Mouse (Mus musculus) midbrain, embryonic 16.5 days (tissue): Measurements from ENCODE around the gene Parp14. TPM values are rescaled to one million over a fixed set of nuclear protein-coding genes. Genes with fewer than 3 reads are reported as not detected.

ENCODE experiments used
- ATAC-seq: fragments of 200-750 bp; cut with Nextera tagmentation; 2 replicates; pipeline ENCODE4 v1.8.0; 2017; ENCODE audit warnings: moderate TSS enrichment
- H3K27ac ChIP-seq: fragments of 300-500 bp; sonication (generic); 2 replicates; pipeline ENCODE4 v1.5.1; 2014; ENCODE audit warnings: mild to moderate bottlenecking, low read length, mixed read lengths
- H3K27me3 ChIP-seq: fragments of 300-500 bp; sonication (generic); 2 replicates; pipeline ENCODE4 v1.6.1; 2014; ENCODE audit warnings: low read depth, low read length, mixed read lengths; ENCODE audit not compliant: control insufficient read depth, insufficient read depth
- H3K36me3 ChIP-seq: fragments of 300-500 bp; sonication (generic); 2 replicates; pipeline ENCODE4 v1.6.1; 2014; ENCODE audit warnings: mild to moderate bottlenecking, low read length, moderate library complexity, mixed read lengths; ENCODE audit not compliant: control insufficient read depth, insufficient read depth
- H3K4me1 ChIP-seq: fragments of 300-500 bp; sonication (generic); 2 replicates; pipeline ENCODE4 v1.6.1; 2014; ENCODE audit warnings: mild to moderate bottlenecking, low read length, mixed read lengths; ENCODE audit not compliant: control insufficient read depth, insufficient read depth
- H3K4me2 ChIP-seq: fragments of 300-500 bp; sonication (generic); 2 replicates; pipeline ENCODE4 v1.6.1; 2014; ENCODE audit warnings: mild to moderate bottlenecking, low read length, mixed read lengths
- H3K4me3 ChIP-seq: fragments of 300-500 bp; sonication (generic); 2 replicates; pipeline ENCODE4 v1.5.1; 2014; ENCODE audit warnings: low read depth, mild to moderate bottlenecking, low read length, moderate library complexity, mixed read lengths
- H3K9ac ChIP-seq: fragments of 300-500 bp; sonication (generic); 2 replicates; pipeline ENCODE4 v1.6.1; 2014; ENCODE audit warnings: low read depth, low read length, mixed read lengths
- H3K9me3 ChIP-seq: fragments of 300-500 bp; sonication (generic); replicated peaks from 2 replicates; pipeline ENCODE4 v1.6.1; 2014; ENCODE audit warnings: mild to moderate bottlenecking, low read length, mixed read lengths; ENCODE audit not compliant: control insufficient read depth, poor library complexity, severe bottlenecking
- WGBS: fragments of 180-500 bp; shearing (Covaris S2); extraction: QIAGEN DNeasy Blood & Tissue Kit; methylation state at CpG from one replicate; pipeline ENCODE4 v1.1.7; 2014; 5-methylcytosine and 5-hydroxymethylcytosine counted together
- polyA plus RNA-seq: library from polyadenylated mRNA; unstranded; fragments of >200 nt; fragmentation: Nextera tagmentation; extraction: Ambion mirVana; gene quantifications from 2 replicates; pipeline ENCODE4 v1.2.1, GENCODE M21; 2015

Gene Parp14
- polyA plus RNA-seq, 1 experiment from 2014 or later = 0.15 TPM

DNA sequence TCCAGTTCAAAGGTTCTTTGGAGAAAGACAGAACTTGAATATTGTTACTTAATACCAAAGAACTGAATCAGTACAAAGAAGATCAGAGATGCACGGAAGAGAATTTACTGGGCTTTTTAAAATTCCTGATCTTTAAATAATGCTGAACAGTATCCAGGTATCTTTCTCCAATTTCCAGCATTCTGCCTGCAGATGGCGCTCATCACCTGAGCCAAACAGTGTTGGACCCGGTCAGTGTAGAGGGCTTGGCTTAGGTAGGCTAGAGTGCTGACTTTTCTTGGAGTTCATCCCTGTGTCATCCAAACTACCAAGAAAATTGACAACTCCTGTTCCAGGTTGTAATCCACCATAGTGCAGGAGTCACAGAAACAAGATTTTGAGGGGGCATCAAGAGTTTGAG lies 3.1 kb upstream of the Parp14 start:
- ATAC-seq = no peak
- Histone ChIP-seq H3K9me3 (no peaks in the 10 kb centered on the region), H3K36me3 (no peaks in the 10 kb centered on the region), H3K9ac (no peak overlapping the region), H3K27me3 (peaks cover 13% of the 10 kb centered on the region), H3K27ac (no peak overlapping the region), H3K4me1 (peaks cover 5% of the 10 kb centered on the region), H3K4me2 (no peak overlapping the region), H3K4me3 (no peak overlapping the region)
- 32% methylated on average over 3 of the region's 3 CpGs for WGBS

GRCm38 (mm10) chr16:35872410-35873006 lies 1.2 kb upstream of the Parp14 start:
- no peak overlapping the region for H3K4me3 ChIP-seq
- H3K9me3 ChIP-seq = no peaks in the 10 kb centered on the region
- ATAC-seq = no peak
- H3K36me3 ChIP-seq = no peaks in the 10 kb centered on the region
- H3K4me2 ChIP-seq = no peak overlapping the region
- peaks cover 13% of the 10 kb centered on the region for H3K27me3 ChIP-seq
- H3K4me1 ChIP-seq = peaks cover 5% of the 10 kb centered on the region
- 44% methylated on average over 14 of the region's 14 CpGs for WGBS
- H3K9ac ChIP-seq = no peak overlapping the region
- H3K27ac ChIP-seq = no peak overlapping the region

GRCm38 (mm10) chr16:35871898-35872297 lies 554 bp upstream of the Parp14 start:
- 28% methylated on average over 12 of the region's 12 CpGs for WGBS
- peaks cover 13% of the 10 kb centered on the region for H3K27me3 ChIP-seq
- peak overlapping the region; percentile 84 for H3K4me2 ChIP-seq
- peaks cover 5% of the 10 kb centered on the region for H3K4me1 ChIP-seq
- no peaks in the 10 kb centered on the region for H3K36me3 ChIP-seq
- no peak for ATAC-seq
- no peak overlapping the region for H3K4me3 ChIP-seq
- no peaks in the 10 kb centered on the region for H3K9me3 ChIP-seq
- no peak overlapping the region for H3K27ac ChIP-seq
- no peak overlapping the region for H3K9ac ChIP-seq

GRCm38 (mm10) chr16:35870581-35871047 lies 730 bp downstream of the Parp14 start:
- no peak for ATAC-seq
- Histone ChIP-seq H3K27ac (no peak overlapping the region), H3K27me3 (peaks cover 13% of the 10 kb centered on the region), H3K36me3 (no peaks in the 10 kb centered on the region), H3K4me1 (peaks cover 5% of the 10 kb centered on the region), H3K4me2 (peak overlapping the region; percentile 84), H3K9me3 (no peaks in the 10 kb centered on the region), H3K9ac (peak overlapping the region; percentile 57), H3K4me3 (peak overlapping the region; percentile 42)
- 1% methylated on average over 12 of the region's 12 CpGs for WGBS

GRCm38 (mm10) chr16:35869656-35870055 lies 1.7 kb downstream of the Parp14 start:
- WGBS = 81% methylated on average over 6 of the region's 6 CpGs
- Histone ChIP-seq H3K4me3 (no peak overlapping the region), H3K9ac (no peak overlapping the region), H3K36me3 (no peaks in the 10 kb centered on the region), H3K4me1 (peaks cover 5% of the 10 kb centered on the region), H3K9me3 (no peaks in the 10 kb centered on the region), H3K27ac (no peak overlapping the region), H3K27me3 (peaks cover 13% of the 10 kb centered on the region), H3K4me2 (no peak overlapping the region)
- no peak for ATAC-seq

DNA sequence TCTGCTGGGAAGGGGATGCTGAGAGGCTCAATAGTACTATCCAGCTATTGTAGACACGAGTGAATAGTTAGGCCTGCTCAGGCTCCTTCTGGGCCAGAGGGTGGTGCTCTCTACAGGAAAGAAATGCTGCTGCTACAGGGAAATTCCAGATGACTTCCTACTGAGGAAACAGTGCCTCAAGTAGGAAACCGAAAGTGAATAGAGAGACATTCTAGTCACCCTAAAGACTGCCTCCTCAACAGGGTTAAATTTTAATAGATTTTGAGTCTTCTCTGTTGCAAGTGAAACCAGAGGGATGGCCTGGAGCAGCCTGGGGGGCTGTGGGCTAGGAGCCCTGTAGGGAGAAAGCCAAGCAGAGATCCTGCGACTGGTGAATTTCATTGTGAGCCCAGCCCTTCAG lies 2.2 kb downstream of the Parp14 start:
- H3K9me3 ChIP-seq = no peaks in the 10 kb centered on the region
- H3K27me3 ChIP-seq = peaks cover 13% of the 10 kb centered on the region
- peaks cover 5% of the 10 kb centered on the region for H3K4me1 ChIP-seq
- no peak for ATAC-seq
- H3K36me3 ChIP-seq = no peaks in the 10 kb centered on the region
- H3K27ac ChIP-seq = no peak overlapping the region
- no peak overlapping the region for H3K4me2 ChIP-seq
- H3K4me3 ChIP-seq = no peak overlapping the region
- 37% methylated on average over 3 of the region's 3 CpGs for WGBS
- H3K9ac ChIP-seq = no peak overlapping the region

DNA sequence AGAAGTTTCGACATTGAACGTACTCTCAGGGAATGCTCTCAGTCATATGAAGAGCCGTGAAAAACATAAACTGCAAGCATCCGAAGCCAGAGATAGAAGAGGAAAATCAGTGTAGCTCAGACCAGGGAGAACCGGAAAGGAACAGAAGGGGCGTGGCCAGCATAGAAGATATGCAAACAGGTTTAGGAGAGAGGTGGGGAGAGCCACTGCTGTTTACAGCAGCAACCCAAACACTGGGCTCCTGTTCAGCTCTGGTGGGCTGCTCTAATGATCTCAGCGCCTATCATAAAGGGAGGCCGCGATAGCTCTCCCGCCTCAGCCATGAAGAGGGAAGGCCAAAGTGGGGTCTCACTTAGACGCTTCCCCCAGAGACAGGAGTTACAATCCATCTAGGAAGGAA lies 3.6 kb downstream of the Parp14 start:
- no peak overlapping the region for H3K4me2 ChIP-seq
- no peak overlapping the region for H3K9ac ChIP-seq
- H3K4me3 ChIP-seq = no peak overlapping the region
- peaks cover 13% of the 10 kb centered on the region for H3K27me3 ChIP-seq
- no peak for ATAC-seq
- H3K9me3 ChIP-seq = no peaks in the 10 kb centered on the region
- H3K36me3 ChIP-seq = no peaks in the 10 kb centered on the region
- H3K4me1 ChIP-seq = peaks cover 5% of the 10 kb centered on the region
- WGBS = 85% methylated on average over 11 of the region's 11 CpGs
- H3K27ac ChIP-seq = no peak overlapping the region

DNA sequence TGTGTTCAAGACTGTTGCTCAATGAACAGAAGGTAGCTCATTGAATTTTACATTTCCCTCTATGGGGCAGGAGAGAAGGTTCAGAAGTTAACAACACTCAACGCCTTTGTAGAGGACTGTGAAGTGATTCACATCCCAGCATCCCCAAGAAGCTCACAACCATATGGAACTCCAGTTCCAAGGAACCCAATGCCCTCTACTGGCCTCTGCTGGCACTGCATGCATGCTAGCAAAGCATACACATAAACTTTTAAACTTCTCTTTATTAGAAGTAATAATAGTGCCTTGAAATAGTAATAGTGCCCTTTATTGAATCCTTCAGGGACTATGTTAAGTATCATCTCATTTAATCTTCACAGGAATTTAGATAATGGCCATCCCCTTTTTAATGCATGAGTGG lies 9.3 kb downstream of the Parp14 start:
- H3K9me3 ChIP-seq = no peaks in the 10 kb centered on the region; the same call in 1 of the 2 replicates
- H3K27me3 ChIP-seq = no peaks in the 10 kb centered on the region
- no peaks in the 10 kb centered on the region for H3K36me3 ChIP-seq
- no peaks in the 10 kb centered on the region for H3K4me1 ChIP-seq
- no peak overlapping the region for H3K4me2 ChIP-seq
- ATAC-seq = no peak
- no peak overlapping the region for H3K4me3 ChIP-seq
- 84% methylated on average over 1 of the region's 1 CpGs for WGBS
- no peak overlapping the region for H3K9ac ChIP-seq
- no peak overlapping the region for H3K27ac ChIP-seq

DNA sequence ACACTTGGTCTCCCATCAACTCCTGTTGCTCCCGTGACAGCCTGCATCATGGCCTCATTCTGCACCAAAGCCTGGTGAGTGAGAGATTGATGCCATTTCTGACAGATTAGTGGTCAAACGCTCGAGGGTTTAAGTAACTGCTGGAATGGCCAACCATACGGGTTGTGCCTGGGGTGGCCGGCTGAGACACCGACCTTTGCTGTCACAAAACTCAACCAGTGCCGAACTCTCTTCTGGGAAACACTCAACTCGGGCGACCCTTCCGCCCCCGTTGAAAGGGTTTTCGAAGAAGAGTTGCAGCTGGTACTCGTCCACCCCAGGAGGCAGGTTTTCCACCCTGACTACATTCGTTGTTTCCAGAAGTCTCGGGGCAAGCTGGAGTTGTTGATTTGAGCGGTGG lies 11.1 kb downstream of the Parp14 start:
- H3K4me1 ChIP-seq = no peaks in the 10 kb centered on the region
- H3K27me3 ChIP-seq = no peaks in the 10 kb centered on the region
- no peak overlapping the region for H3K9ac ChIP-seq
- 89% methylated on average over 16 of the region's 16 CpGs for WGBS
- H3K36me3 ChIP-seq = no peaks in the 10 kb centered on the region
- H3K4me3 ChIP-seq = no peak overlapping the region
- H3K4me2 ChIP-seq = no peak overlapping the region
- no peak overlapping the region for H3K27ac ChIP-seq
- no peak for ATAC-seq
- H3K9me3 ChIP-seq = no peaks in the 10 kb centered on the region; the same call in 1 of the 2 replicates
